Mouse (Mus musculus): ENCODE results near the gene Ak5. TPM values are rescaled to one million over a fixed set of nuclear protein-coding genes. Genes with fewer than 3 reads are reported as not detected.

Ak5 gene
- polyA plus RNA-seq, 1 experiment from 2014 or later: 0.79 TPM

DNA sequence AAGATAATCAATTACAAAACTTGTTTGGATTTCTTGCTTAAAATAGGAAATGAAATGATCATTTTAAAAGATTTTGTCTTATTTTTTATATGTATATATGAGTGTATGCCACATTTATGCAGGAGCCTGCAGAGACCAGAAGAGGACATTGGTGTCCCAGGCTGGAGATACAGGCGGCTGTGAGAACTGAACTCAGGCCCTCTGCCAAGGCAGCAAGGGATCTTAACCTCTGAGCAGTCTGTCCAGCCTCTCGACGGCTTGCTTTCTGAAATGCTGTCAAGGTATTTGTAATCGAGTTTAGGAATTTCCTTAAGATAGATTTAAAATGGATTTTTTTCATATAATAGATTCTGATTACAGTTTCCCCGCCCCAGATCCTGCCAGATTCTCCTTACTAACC lies 20.4 kb upstream of the Ak5 start:
- no peak for DNase-seq (ENCODE audit: low spot score)
- no peak overlapping the region for H3K27ac ChIP-seq (replicated peaks)
- H3K4me1 ChIP-seq: no peaks in the 10 kb centered on the region
- WGBS: 85% methylated on average over 5 of the region's 5 CpGs
- H3K9me3 ChIP-seq (replicated peaks): no peaks in the 10 kb centered on the region
- H3K36me3 ChIP-seq: no peaks in the 10 kb centered on the region
- H3K4me3 ChIP-seq: no peak overlapping the region
- H3K27me3 ChIP-seq (ENCODE audit: low read depth, poor library complexity, severe bottlenecking): no peaks in the 10 kb centered on the region

DNA sequence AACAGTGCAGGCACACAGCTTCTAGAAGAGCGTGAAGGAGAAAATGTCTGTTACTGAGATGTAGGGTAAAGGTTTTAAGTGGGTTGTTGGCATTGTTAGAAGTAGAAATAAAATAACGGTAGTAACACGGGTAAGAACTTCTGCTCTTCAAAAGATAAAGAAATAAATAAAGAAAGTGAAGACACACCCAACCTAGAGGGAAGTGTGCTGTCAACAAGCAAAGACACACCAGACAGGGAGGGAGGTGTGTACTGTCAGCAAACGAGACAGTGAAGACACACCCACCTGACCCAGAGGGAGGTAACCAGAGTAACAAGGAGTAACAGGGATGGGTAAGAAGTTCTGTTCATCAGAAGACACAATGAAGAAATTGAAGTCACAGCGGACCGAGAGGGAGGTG lies 6.5 kb upstream of the Ak5 start:
- no peak overlapping the region for H3K4me3 ChIP-seq
- no peak overlapping the region for H3K27ac ChIP-seq (replicated peaks)
- WGBS: 85% methylated on average over 6 of the region's 6 CpGs
- H3K9me3 ChIP-seq (replicated peaks): no peaks in the 10 kb centered on the region
- no peaks in the 10 kb centered on the region for H3K4me1 ChIP-seq
- no peak for DNase-seq (ENCODE audit: low spot score)
- H3K36me3 ChIP-seq: no peaks in the 10 kb centered on the region
- peaks cover 5% of the 10 kb centered on the region; the same call in 1 of the 2 replicates for H3K27me3 ChIP-seq (ENCODE audit: low read depth, poor library complexity, severe bottlenecking)

DNA sequence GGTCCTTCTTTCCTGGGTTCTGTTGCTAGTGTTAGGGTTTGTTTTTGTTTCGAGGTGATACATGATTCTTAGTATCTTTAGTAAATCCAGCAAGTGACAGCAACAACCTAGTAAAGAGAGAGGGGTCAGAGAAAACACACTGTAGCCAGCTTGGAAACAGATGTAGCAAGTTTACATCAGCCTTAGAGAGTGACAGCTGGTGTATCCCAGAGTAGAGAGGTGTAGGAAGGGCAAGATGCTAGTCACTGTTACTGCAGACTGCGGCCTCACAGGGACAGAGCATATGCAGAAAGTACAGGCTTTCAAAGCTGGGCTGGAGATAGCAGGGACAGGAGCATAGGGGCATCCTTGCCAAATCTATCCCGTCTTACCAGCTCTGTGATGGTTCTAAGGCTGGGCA lies 1.6 kb upstream of the Ak5 start:
- peaks cover 16% of the 10 kb centered on the region for H3K4me1 ChIP-seq
- WGBS: 87% methylated on average over 3 of the region's 3 CpGs
- no peak overlapping the region for H3K27ac ChIP-seq (replicated peaks)
- H3K4me3 ChIP-seq: no peak overlapping the region
- no peaks in the 10 kb centered on the region for H3K9me3 ChIP-seq (replicated peaks)
- H3K27me3 ChIP-seq (ENCODE audit: low read depth, poor library complexity, severe bottlenecking): peaks cover 53% of the 10 kb centered on the region
- DNase-seq (ENCODE audit: low spot score): no peak
- no peaks in the 10 kb centered on the region for H3K36me3 ChIP-seq

DNA sequence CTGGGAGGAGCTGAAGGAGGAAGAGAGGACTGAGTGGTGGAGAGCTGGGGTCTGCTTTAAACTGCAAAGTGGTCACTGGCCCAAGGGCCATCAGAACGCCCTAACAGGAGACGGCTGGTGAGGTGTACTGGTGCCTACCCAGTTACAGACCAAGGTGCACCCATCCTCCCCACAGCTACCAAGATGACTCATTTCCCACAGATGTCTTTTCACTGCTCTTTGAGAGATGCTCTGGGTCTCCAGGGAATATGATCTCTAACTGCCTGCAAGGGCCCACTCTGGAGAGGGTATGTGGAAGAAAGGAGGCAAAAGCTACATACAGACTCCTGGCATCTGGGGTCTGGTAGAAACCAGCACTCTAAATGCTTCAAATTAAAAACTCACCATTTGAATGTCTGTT lies 633 bp upstream of the Ak5 start:
- H3K4me3 ChIP-seq: no peak overlapping the region
- no peaks in the 10 kb centered on the region for H3K9me3 ChIP-seq (replicated peaks)
- H3K27me3 ChIP-seq (ENCODE audit: low read depth, poor library complexity, severe bottlenecking): peaks cover 59% of the 10 kb centered on the region
- WGBS: 86% methylated on average over 2 of the region's 2 CpGs
- peaks cover 16% of the 10 kb centered on the region for H3K4me1 ChIP-seq
- no peaks in the 10 kb centered on the region for H3K36me3 ChIP-seq
- H3K27ac ChIP-seq (replicated peaks): no peak overlapping the region
- DNase-seq (ENCODE audit: low spot score): no peak

DNA sequence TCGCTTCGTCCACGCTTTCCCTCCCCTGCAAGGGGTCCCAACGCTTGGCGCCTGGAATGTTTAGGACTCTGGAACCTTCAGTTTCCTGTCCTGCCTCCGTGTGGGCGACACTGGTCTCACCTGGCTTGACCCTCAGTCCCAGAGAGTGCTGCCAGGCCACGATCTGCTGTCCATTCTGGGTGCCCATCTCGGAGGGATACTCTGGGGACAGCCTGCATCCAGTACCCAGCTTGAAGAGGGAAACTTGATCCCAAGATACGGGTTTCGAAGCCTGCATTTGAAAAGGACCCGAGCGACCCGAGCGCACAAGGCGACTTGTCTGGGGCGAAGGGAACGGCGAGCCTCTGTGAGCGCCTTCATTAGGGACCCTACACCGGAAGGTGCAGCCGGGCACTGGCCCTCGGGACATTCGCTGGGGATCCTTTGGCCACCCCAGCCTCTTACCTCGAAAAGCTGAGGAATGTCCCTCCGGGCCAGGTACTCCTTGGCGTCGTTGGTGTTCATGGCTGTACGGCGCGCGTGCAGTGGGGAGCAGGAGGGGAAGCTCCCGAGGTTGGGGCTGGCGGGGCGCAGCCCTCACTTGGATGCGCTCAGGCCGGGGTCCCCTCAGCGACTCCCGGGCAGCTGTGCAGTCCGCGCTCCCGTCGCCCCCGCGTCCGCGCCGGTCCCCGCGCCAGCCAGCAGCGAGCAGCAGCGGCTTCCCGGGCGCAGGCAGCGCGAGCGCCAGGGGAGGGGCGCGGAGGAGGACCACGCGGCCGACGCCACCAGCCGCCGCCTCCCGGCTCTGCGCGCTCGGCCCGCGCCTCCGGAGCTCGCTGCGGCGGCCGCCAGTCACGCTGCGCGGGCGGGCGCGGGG lies 576 bp downstream of the Ak5 start:
- WGBS: under 1% methylated on average over 76 of the region's 82 CpGs
- DNase-seq (ENCODE audit: low spot score): peak; percentile 58
- H3K36me3 ChIP-seq: no peaks in the 10 kb centered on the region
- H3K27me3 ChIP-seq (ENCODE audit: low read depth, poor library complexity, severe bottlenecking): peaks cover 59% of the 10 kb centered on the region
- H3K4me1 ChIP-seq: peaks cover 16% of the 10 kb centered on the region
- H3K4me3 ChIP-seq: peak overlapping the region; percentile 69
- peak overlapping the region; percentile 70; the same call in 1 of the 2 replicates for H3K27ac ChIP-seq (replicated peaks)
- H3K9me3 ChIP-seq (replicated peaks): no peaks in the 10 kb centered on the region

DNA sequence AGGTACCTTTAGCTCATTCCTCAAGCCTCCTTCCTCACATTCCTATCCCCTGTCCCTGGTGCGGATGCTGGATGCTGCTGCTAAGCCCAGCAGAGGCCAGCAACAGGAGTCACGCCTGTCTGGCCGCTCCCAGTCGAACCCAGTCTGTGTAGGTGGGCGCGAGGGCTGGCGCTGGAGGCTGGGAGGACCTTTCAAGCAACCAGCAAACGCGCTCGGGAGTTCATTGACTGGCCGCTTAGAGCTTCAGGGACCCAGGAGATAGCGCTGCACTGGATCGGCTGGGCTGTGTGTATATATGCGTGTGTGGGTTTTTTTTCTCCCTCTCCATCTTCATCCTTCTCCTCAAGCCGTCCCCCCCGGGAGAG lies 1.2 kb downstream of the Ak5 start:
- Histone ChIP-seq H3K9me3 (replicated peaks) (no peaks in the 10 kb centered on the region), H3K27me3 (ENCODE audit: low read depth, poor library complexity, severe bottlenecking) (peaks cover 59% of the 10 kb centered on the region), H3K4me1 (peaks cover 16% of the 10 kb centered on the region), H3K27ac (replicated peaks) (no peak overlapping the region), H3K36me3 (no peaks in the 10 kb centered on the region), H3K4me3 (peak overlapping the region; percentile 69)
- WGBS: 0% methylated on average over 16 of the region's 16 CpGs
- peak; percentile 45 for DNase-seq (ENCODE audit: low spot score)

DNA sequence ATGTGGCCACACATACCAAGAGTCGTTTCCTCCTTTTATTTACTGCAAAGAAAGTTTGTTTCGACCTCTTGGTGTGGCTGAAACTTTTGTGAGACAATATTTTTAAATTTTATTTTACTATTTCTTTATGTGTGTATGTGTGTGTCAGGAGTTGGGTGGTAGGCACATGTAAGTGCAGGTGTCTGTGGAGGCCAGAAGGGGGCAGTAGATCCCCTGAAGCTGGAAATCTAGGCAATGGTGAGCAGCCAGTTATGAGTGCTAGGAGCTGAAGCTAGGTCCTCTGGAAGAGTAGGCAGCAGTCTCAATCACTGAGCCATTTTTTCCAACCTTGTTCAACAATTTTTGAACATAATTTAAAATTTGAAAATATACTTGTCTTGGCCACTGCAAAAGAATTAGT lies 9.6 kb downstream of the Ak5 start:
- Histone ChIP-seq H3K4me1 (no peaks in the 10 kb centered on the region), H3K36me3 (no peaks in the 10 kb centered on the region), H3K4me3 (no peak overlapping the region), H3K9me3 (replicated peaks) (no peaks in the 10 kb centered on the region), H3K27me3 (ENCODE audit: low read depth, poor library complexity, severe bottlenecking) (no peaks in the 10 kb centered on the region), H3K27ac (replicated peaks) (no peak overlapping the region)
- no peak for DNase-seq (ENCODE audit: low spot score)
- WGBS: 90% methylated on average over 2 of the region's 2 CpGs

DNA sequence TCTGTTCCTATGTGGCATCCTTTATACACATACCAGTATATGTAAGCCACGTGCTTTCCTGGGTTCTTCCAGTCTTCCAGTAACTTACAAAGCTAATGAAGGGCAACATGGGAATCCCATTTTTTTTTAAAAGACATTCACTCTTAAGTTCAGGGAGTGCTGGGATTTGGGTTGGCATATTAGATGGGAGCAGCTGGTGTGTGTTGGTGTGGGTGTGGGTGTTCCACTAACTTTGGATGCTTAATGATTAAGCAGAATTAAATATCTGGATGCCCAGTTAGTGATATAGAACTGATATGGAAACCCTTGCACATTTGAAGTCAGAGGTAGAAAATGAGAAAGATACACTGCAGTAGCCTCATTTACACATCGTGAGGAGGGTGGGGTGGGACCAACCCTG lies 16.2 kb downstream of the Ak5 start:
- Histone ChIP-seq H3K27me3 (ENCODE audit: low read depth, poor library complexity, severe bottlenecking) (no peaks in the 10 kb centered on the region), H3K9me3 (replicated peaks) (no peaks in the 10 kb centered on the region), H3K27ac (replicated peaks) (no peak overlapping the region), H3K4me3 (no peak overlapping the region), H3K4me1 (no peaks in the 10 kb centered on the region), H3K36me3 (no peaks in the 10 kb centered on the region)
- 81% methylated on average over 2 of the region's 2 CpGs for WGBS
- DNase-seq (ENCODE audit: low spot score): no peak

DNA sequence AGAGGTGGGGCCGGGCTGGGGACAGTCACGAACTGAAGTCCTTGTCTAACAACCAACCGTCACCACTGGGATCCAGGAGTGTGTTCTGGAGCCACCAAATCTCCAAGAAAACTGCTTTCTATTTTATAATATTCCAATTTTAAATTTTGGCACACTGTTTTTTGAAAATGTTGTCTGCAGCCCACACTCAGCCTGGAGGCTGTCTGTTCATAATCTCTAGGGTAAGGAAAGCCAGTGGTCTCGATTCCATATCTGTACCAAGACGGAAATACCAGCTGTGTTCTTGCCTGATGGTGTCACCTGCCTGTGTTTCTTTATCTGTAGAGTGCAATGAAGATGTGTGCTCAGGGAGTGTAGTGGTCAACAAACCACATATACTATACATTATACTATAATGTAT lies 23.6 kb downstream of the Ak5 start:
- Histone ChIP-seq H3K36me3 (no peaks in the 10 kb centered on the region), H3K9me3 (replicated peaks) (no peaks in the 10 kb centered on the region), H3K27ac (replicated peaks) (no peak overlapping the region), H3K4me3 (no peak overlapping the region), H3K4me1 (no peaks in the 10 kb centered on the region), H3K27me3 (ENCODE audit: low read depth, poor library complexity, severe bottlenecking) (no peaks in the 10 kb centered on the region)
- DNase-seq (ENCODE audit: low spot score): no peak
- 83% methylated on average over 5 of the region's 5 CpGs for WGBS

DNA sequence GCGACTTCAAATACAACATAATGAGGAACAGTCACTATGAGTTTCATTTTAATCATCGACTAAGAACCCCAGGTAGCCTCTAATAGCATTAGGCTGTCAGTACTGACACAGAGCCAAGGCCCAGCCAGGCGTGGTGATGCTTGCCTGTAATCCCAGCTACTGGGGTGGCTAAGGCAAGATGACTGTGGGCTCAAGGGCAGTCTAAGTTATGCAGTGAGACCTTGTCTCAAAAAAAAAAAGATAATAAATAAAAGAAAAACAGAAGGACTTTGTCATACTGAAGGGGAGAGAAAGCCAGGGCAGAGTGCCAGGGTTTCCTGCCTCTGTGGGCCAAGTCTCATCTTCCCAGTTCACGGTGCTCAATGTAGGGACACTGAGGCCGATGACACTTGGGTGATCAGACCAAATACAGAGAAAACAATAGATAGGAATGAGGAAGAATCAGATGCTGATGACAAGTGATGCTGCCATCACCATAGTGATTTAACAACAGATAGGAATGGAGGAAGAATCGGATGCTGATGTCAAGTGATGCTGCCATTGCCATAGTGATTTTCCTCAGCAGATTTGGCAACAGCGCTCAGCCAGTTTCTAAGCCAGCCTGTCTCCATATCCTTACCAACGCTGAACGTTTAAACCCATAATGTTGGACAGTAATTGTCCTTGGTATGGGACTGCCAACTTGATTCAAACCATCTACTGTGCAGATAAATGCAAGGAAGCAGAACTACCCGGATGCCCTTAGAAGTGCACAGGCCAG lies 42.9 kb downstream of the Ak5 start:
- Histone ChIP-seq H3K4me1 (peaks cover 10% of the 10 kb centered on the region), H3K4me3 (no peak overlapping the region), H3K27me3 (ENCODE audit: low read depth, poor library complexity, severe bottlenecking) (no peaks in the 10 kb centered on the region), H3K36me3 (no peaks in the 10 kb centered on the region), H3K27ac (replicated peaks) (no peak overlapping the region), H3K9me3 (replicated peaks) (no peaks in the 10 kb centered on the region)
- no peak for DNase-seq (ENCODE audit: low spot score)
- WGBS: 85% methylated on average over 10 of the region's 10 CpGs

DNA sequence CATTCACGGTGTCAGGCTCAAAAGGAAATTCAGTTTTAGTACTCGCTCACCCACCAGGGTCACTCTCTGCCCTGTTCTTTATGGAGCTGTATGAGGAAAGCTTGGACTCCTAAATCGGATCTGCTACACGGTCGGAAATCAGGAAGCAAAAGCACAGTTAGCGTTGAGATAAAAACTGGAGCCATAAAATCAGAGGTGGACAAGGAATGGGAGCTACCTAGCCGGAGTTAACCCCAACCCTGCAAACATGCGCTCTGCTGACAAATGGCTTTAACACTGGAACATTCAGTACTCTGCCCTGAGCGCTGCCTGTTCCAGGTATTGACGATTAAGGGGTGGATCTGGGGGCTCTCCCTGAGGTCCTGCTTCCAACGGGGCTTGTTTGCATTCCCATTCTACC lies 47.6 kb downstream of the Ak5 start:
- Histone ChIP-seq H3K4me1 (peaks cover 17% of the 10 kb centered on the region), H3K9me3 (replicated peaks) (no peaks in the 10 kb centered on the region), H3K4me3 (no peak overlapping the region), H3K27me3 (ENCODE audit: low read depth, poor library complexity, severe bottlenecking) (no peaks in the 10 kb centered on the region), H3K27ac (replicated peaks) (no peak overlapping the region; the same call in 1 of the 2 replicates), H3K36me3 (no peaks in the 10 kb centered on the region)
- DNase-seq (ENCODE audit: low spot score): no peak
- 42% methylated on average over 11 of the region's 11 CpGs for WGBS

DNA sequence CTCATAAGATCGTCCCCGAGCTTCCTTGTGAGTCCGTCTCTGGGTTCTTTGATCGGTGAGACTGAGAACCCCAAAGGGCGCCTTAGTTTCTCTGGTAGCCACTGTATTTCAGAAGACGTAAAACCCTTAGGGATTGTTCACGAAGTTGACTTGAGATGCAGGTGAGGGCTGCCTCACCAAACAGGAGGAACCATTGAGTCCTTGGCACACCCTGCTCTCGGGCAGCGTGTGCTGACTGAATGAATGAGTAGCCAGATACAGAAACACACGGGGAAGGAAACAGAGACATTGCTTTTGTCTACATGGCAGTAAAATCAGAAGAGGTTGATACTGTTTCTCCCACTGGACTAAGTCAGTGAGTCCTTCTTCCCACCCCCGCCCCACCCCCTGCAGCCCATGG lies 48.1 kb downstream of the Ak5 start:
- no peaks in the 10 kb centered on the region for H3K9me3 ChIP-seq (replicated peaks)
- 81% methylated on average over 11 of the region's 11 CpGs for WGBS
- peak overlapping the region; percentile 13; the same call in 1 of the 2 replicates for H3K27ac ChIP-seq (replicated peaks)
- DNase-seq (ENCODE audit: low spot score): no peak
- no peaks in the 10 kb centered on the region for H3K27me3 ChIP-seq (ENCODE audit: low read depth, poor library complexity, severe bottlenecking)
- H3K4me3 ChIP-seq: no peak overlapping the region
- H3K4me1 ChIP-seq: peaks cover 17% of the 10 kb centered on the region
- H3K36me3 ChIP-seq: no peaks in the 10 kb centered on the region

DNA sequence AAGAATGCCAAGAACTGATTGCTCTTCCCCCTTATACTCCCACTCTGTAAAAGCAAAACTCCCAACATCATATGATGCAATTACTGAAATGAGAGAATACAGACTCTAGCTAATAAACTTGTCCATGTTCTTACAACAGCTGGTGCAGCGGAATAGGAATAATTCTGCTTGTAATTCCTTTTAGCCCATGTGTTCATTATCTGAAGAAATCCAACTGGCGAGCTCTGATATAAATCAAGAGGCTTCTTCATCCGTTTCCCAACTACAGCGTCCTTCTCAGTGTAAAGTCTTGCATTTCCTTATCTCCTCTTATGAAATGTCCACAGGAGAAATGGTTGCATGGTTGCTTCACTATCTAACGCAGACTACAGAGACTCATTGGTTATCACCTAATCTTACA lies 59.1 kb downstream of the Ak5 start:
- 93% methylated on average over 5 of the region's 5 CpGs for WGBS
- no peaks in the 10 kb centered on the region for H3K27me3 ChIP-seq (ENCODE audit: low read depth, poor library complexity, severe bottlenecking)
- no peaks in the 10 kb centered on the region for H3K9me3 ChIP-seq (replicated peaks)
- H3K36me3 ChIP-seq: no peaks in the 10 kb centered on the region
- no peak overlapping the region for H3K4me3 ChIP-seq
- peaks cover 4% of the 10 kb centered on the region; the same call in 1 of the 2 replicates for H3K4me1 ChIP-seq
- DNase-seq (ENCODE audit: low spot score): no peak
- H3K27ac ChIP-seq (replicated peaks): no peak overlapping the region

Measured in midbrain, embryonic 10.5 days (tissue).